Mouse (Mus musculus) lung, embryonic 15.5 days (tissue): ENCODE results near the gene Pcdh7. TPM values are rescaled to one million over a fixed set of nuclear protein-coding genes. Genes with fewer than 3 reads are reported as not detected.

ENCODE experiments used
- ATAC-seq: fragments of 200-750 bp; cut with Nextera tagmentation; 2 replicates; pipeline ENCODE4 v1.8.0; 2017; ENCODE audit warnings: moderate number of reproducible peaks, borderline replicate concordance; ENCODE audit not compliant: low FRiP score, low TSS enrichment; ENCODE audit errors: extremely low read depth
- H3K27ac ChIP-seq: fragments of 300-500 bp; sonication (generic); 2 replicates; pipeline ENCODE4 v1.5.1; 2015; ENCODE audit warnings: moderate library complexity, mild to moderate bottlenecking, inconsistent platforms
- H3K27me3 ChIP-seq: fragments of 300-500 bp; sonication (generic); 2 replicates; pipeline ENCODE4 v1.6.1; 2015; ENCODE audit warnings: inconsistent platforms
- H3K36me3 ChIP-seq: fragments of 300-500 bp; sonication (generic); 2 replicates; pipeline ENCODE4 v1.6.1; 2015; ENCODE audit warnings: inconsistent platforms
- H3K4me1 ChIP-seq: fragments of 300-500 bp; sonication (generic); 2 replicates; pipeline ENCODE4 v1.6.1; 2015; ENCODE audit warnings: inconsistent platforms
- H3K4me2 ChIP-seq: fragments of 300-500 bp; sonication (generic); 2 replicates; pipeline ENCODE4 v1.6.1; 2015; ENCODE audit warnings: inconsistent platforms, mild to moderate bottlenecking, moderate library complexity
- H3K4me3 ChIP-seq: fragments of 300-500 bp; sonication (generic); 2 replicates; pipeline ENCODE4 v1.5.1; 2015; ENCODE audit warnings: mild to moderate bottlenecking, inconsistent platforms
- H3K9ac ChIP-seq: fragments of 300-500 bp; sonication (generic); 2 replicates; pipeline ENCODE4 v1.6.1; 2015; ENCODE audit warnings: inconsistent platforms
- H3K9me3 ChIP-seq: fragments of 300-500 bp; sonication (generic); 2 replicates; pipeline ENCODE4 v1.6.1; 2016; ENCODE audit warnings: inconsistent platforms
- WGBS: fragments of 180-500 bp; shearing (Covaris S2); methylation state at CpG from one replicate; pipeline ENCODE4 v1.1.7; 2015; 5-methylcytosine and 5-hydroxymethylcytosine counted together
- polyA plus RNA-seq: library from polyadenylated mRNA; unstranded; fragments of >200 nt; fragmentation: Nextera tagmentation; extraction: Ambion mirVana; gene quantifications from 2 replicates; pipeline ENCODE4 v1.2.1, GENCODE M21; 2015

Gene Pcdh7
- polyA plus RNA-seq, 1 experiment from 2014 or later, result 3.6 TPM

DNA sequence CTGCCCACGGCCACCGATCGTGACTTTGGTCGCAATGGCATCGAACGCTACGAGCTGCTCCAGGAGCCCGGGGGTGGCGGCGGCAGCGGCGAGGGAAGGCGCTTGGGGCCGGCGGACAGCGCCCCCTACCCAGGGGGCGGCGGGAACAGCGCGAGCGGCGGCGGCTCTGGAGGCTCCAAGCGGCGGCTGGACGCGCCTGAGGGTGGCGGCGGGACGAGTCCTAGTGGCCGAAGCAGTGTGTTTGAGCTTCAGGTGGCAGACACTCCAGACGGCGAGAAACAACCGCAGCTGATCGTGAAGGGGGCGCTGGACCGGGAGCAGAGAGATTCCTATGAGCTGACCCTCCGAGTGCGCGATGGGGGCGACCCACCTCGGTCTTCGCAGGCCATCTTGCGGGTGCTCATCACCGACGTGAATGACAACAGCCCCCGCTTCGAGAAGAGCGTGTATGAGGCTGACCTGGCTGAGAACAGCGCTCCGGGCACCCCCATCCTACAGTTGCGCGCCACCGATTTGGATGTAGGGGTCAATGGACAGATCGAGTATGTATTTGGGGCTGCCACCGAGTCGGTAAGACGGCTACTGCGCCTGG is 1.9 kb downstream of the Pcdh7 start:
- no peaks in the 10 kb centered on the region for H3K9me3 ChIP-seq
- H3K36me3 ChIP-seq, result no peaks in the 10 kb centered on the region
- peak overlapping the region; percentile 68 for H3K4me3 ChIP-seq
- peak overlapping the region; percentile 98 for H3K4me2 ChIP-seq
- peak overlapping the region; percentile 59 for H3K9ac ChIP-seq
- peaks cover 35% of the 10 kb centered on the region for H3K4me1 ChIP-seq
- WGBS, result under 1% methylated on average over 49 of the region's 59 CpGs
- H3K27me3 ChIP-seq, result peaks cover 25% of the 10 kb centered on the region
- no peak overlapping the region for H3K27ac ChIP-seq
- no peak for ATAC-seq

DNA sequence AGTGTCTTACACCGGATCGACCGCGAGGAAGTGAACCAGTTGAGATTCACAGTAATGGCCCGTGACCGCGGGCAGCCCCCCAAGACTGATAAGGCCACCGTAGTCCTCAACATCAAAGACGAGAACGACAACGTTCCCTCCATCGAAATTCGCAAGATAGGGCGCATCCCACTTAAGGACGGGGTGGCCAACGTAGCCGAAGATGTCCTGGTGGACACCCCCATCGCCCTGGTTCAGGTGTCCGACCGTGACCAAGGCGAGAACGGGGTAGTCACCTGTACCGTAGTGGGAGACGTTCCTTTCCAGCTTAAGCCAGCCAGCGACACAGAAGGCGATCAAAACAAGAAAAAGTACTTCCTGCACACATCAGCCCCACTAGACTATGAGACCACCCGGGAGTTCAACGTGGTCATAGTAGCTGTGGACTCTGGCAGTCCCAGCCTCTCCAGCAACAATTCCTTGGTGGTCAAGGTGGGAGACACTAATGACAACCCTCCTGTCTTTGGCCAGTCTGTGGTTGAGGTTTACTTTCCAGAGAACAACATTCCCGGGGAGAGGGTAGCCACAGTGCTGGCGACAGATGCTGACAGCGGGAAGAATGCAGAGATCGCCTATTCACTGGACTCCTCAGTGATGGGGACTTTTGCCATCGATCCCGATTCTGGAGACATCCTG is 2.6 kb downstream of the Pcdh7 start:
- H3K9ac ChIP-seq, result no peak overlapping the region
- 6% methylated on average over 34 of the region's 34 CpGs for WGBS
- peaks cover 25% of the 10 kb centered on the region for H3K27me3 ChIP-seq
- no peaks in the 10 kb centered on the region for H3K36me3 ChIP-seq
- peak overlapping the region; percentile 68 for H3K4me3 ChIP-seq
- H3K4me1 ChIP-seq, result peaks cover 31% of the 10 kb centered on the region
- H3K9me3 ChIP-seq, result no peaks in the 10 kb centered on the region
- H3K27ac ChIP-seq, result no peak overlapping the region
- no peak for ATAC-seq
- H3K4me2 ChIP-seq, result peak overlapping the region; percentile 98

- Histone ChIP-seq H3K36me3 (no peaks in the 10 kb centered on the region), H3K4me2 (peak overlapping the region; percentile 98), H3K27me3 (peaks cover 25% of the 10 kb centered on the region), H3K9ac (no peak overlapping the region), H3K27ac (no peak overlapping the region), H3K4me3 (peak overlapping the region; percentile 11; the same call in 1 of the 2 replicates), H3K4me1 (peaks cover 29% of the 10 kb centered on the region), H3K9me3 (no peaks in the 10 kb centered on the region)
- no peak for ATAC-seq
- 46% methylated on average over 8 of the region's 8 CpGs for WGBS
Measured at GRCm38 (mm10) chr5:57721148-57721712, 3.5 kb downstream of the Pcdh7 start.

DNA sequence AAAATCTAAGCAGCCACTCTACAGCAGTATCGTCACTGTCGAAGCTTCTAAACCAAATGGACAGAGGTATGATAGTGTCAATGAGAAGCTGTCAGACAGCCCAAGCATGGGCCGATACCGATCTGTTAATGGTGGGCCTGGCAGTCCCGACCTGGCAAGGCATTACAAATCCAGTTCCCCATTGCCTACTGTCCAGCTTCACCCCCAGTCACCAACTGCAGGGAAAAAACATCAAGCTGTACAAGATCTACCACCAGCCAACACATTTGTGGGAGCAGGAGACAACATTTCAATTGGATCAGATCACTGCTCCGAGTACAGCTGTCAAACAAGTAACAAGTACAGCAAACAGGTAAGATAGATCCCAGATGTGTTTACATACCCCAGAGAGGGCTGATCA is 4.2 kb downstream of the Pcdh7 start:
- no peak for ATAC-seq
- Histone ChIP-seq H3K4me3 (peak overlapping the region; percentile 11; the same call in 1 of the 2 replicates), H3K27ac (no peak overlapping the region), H3K9me3 (no peaks in the 10 kb centered on the region), H3K9ac (no peak overlapping the region), H3K4me2 (peak overlapping the region; percentile 98; the same call in 1 of the 2 replicates), H3K27me3 (peaks cover 25% of the 10 kb centered on the region), H3K4me1 (peaks cover 22% of the 10 kb centered on the region), H3K36me3 (no peaks in the 10 kb centered on the region)
- WGBS, result 24% methylated on average over 6 of the region's 6 CpGs

DNA sequence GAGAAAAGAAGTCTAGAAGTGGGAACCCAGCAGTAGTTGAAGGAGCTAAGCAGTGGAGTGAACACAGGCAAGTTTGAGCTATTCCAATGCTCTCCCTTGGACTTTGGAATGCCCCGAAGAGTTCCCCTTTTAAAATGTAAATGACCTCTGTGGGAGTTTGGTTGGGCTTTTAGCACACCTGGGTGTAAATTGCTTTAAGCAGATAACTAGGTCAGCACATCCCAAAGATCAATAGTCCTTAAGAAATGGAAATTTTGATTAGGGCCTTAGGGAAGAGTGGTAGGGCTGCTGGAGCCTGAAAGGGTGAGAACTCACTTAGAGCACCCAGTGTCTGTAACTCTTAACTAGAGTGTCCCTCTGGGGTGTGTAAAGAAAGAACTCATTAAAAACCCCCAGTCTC is 15.7 kb downstream of the Pcdh7 start:
- no peaks in the 10 kb centered on the region for H3K27me3 ChIP-seq
- ATAC-seq, result no peak
- no peaks in the 10 kb centered on the region for H3K9me3 ChIP-seq
- H3K27ac ChIP-seq, result no peak overlapping the region
- no peak overlapping the region for H3K4me2 ChIP-seq
- WGBS, result 52% methylated on average over 1 of the region's 1 CpGs
- no peaks in the 10 kb centered on the region for H3K36me3 ChIP-seq
- no peak overlapping the region for H3K4me3 ChIP-seq
- H3K9ac ChIP-seq, result no peak overlapping the region
- H3K4me1 ChIP-seq, result no peaks in the 10 kb centered on the region

DNA sequence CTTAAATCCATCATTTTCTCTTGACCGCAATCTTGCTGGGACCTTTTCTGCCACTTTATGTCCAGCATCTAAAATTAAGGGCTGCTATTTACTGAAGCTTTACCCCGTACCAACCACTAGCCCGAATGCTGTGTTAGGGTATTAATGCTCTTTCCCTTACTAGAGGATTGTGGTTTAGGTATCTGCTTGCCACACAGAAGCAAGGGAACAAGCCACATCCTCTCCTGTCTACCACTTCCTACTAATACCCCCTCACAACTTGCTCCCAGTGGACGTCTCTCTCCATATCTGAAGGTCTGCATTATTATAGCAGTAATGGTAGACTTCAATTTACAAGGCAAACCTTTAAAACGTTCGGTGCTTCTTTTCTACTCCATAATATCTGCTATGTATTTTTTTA is 18.0 kb downstream of the Pcdh7 start:
- no peak for ATAC-seq
- Histone ChIP-seq H3K9ac (no peak overlapping the region), H3K27ac (no peak overlapping the region), H3K4me1 (no peaks in the 10 kb centered on the region), H3K9me3 (no peaks in the 10 kb centered on the region), H3K4me3 (no peak overlapping the region), H3K36me3 (no peaks in the 10 kb centered on the region), H3K4me2 (no peak overlapping the region), H3K27me3 (no peaks in the 10 kb centered on the region)
- WGBS, result 80% methylated on average over 6 of the region's 6 CpGs

DNA sequence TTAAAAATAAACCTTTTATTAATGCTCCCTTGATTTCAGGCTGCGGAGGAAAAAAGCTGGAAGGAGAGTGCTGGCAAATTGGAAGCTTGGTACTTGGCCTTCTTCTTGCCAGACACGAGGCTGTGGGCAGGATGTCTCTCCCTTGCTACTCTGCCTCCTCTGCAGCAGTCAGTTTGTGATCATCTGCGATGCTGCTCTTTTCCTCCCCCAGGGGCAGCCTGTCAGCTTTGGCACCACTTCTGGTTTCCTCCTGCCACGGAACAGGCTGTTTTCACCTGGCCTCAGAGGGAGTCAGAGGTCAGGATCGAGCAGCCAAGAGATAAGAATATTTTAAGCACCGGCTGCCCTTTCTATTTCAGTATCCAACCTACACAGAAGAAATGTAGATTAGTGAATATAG is 25.2 kb downstream of the Pcdh7 start:
- no peak overlapping the region for H3K9ac ChIP-seq
- WGBS, result 13% methylated on average over 6 of the region's 6 CpGs
- H3K4me3 ChIP-seq, result no peak overlapping the region
- no peak overlapping the region for H3K27ac ChIP-seq
- no peaks in the 10 kb centered on the region for H3K9me3 ChIP-seq
- H3K4me1 ChIP-seq, result no peaks in the 10 kb centered on the region
- no peak for ATAC-seq
- H3K27me3 ChIP-seq, result no peaks in the 10 kb centered on the region
- no peaks in the 10 kb centered on the region for H3K36me3 ChIP-seq
- no peak overlapping the region for H3K4me2 ChIP-seq

- no peak overlapping the region for H3K4me3 ChIP-seq
- no peak overlapping the region for H3K4me2 ChIP-seq
- H3K9me3 ChIP-seq, result no peaks in the 10 kb centered on the region
Measured at GRCm38 (mm10) chr5:57743956-57744661, 26.3 kb downstream of the Pcdh7 start.

GRCm38 (mm10) chr5:57745879-57746278 is 28.1 kb downstream of the Pcdh7 start:
- no peaks in the 10 kb centered on the region for H3K27me3 ChIP-seq
- no peak overlapping the region for H3K9ac ChIP-seq
- no peak for ATAC-seq
- H3K36me3 ChIP-seq, result no peaks in the 10 kb centered on the region
- no peaks in the 10 kb centered on the region for H3K4me1 ChIP-seq
- 66% methylated on average over 1 of the region's 1 CpGs for WGBS
- no peak overlapping the region for H3K4me3 ChIP-seq
- no peak overlapping the region for H3K27ac ChIP-seq
- H3K4me2 ChIP-seq, result no peak overlapping the region
- H3K9me3 ChIP-seq, result no peaks in the 10 kb centered on the region

More at GRCm38 (mm10) chr5:57743956-57744661, 26.3 kb downstream of the Pcdh7 start:
- H3K27ac ChIP-seq, result no peak overlapping the region
- no peaks in the 10 kb centered on the region for H3K4me1 ChIP-seq
- WGBS, result 49% methylated on average over 2 of the region's 2 CpGs
- no peaks in the 10 kb centered on the region for H3K36me3 ChIP-seq
- ATAC-seq, result no peak
- H3K27me3 ChIP-seq, result no peaks in the 10 kb centered on the region
- H3K9ac ChIP-seq, result no peak overlapping the region

GRCm38 (mm10) chr5:57750320-57750719 is 32.6 kb downstream of the Pcdh7 start:
- Histone ChIP-seq H3K4me3 (no peak overlapping the region), H3K27ac (no peak overlapping the region), H3K4me2 (no peak overlapping the region), H3K36me3 (no peaks in the 10 kb centered on the region), H3K9me3 (no peaks in the 10 kb centered on the region), H3K4me1 (no peaks in the 10 kb centered on the region), H3K9ac (no peak overlapping the region), H3K27me3 (no peaks in the 10 kb centered on the region)
- 93% methylated on average over 1 of the region's 1 CpGs for WGBS
- ATAC-seq, result no peak

GRCm38 (mm10) chr5:57755791-57756190 is 38.0 kb downstream of the Pcdh7 start:
- ATAC-seq, result no peak
- no peaks in the 10 kb centered on the region for H3K9me3 ChIP-seq
- 17% methylated on average over 1 of the region's 1 CpGs for WGBS
- H3K4me3 ChIP-seq, result no peak overlapping the region
- no peaks in the 10 kb centered on the region for H3K27me3 ChIP-seq
- no peak overlapping the region for H3K27ac ChIP-seq
- H3K36me3 ChIP-seq, result no peaks in the 10 kb centered on the region
- no peak overlapping the region for H3K9ac ChIP-seq
- no peaks in the 10 kb centered on the region for H3K4me1 ChIP-seq
- H3K4me2 ChIP-seq, result no peak overlapping the region
